Mouse (Mus musculus) CH12.LX (cell line): Measurements from ENCODE around the gene C8g.

Experiments
- CHD1 ChIP-seq: IDR thresholded peaks from 2 replicates; pipeline ENCODE4 v1.6.1; 2012; ENCODE audit warnings: low read depth, low read length, improper control_type of control experiment, inconsistent platforms
- CHD2 ChIP-seq: IDR thresholded peaks from 2 replicates; pipeline ENCODE4 v1.6.1; 2011; ENCODE audit warnings: low read length, improper control_type of control experiment
- CTCF ChIP-seq, 2 experiments: IDR thresholded peaks in 1 of 2; conservative IDR thresholded peaks in 1 of 2; 2 replicates each; pipeline ENCODE4 v1.5.1; 2011 to 2012; ENCODE audit warnings: low read depth in 2 of 2, low read length in 2 of 2, improper control_type of control experiment in 1 of 2, inconsistent platforms in 1 of 2, mild to moderate bottlenecking in 1 of 2, moderate library complexity in 1 of 2
- E2F4 ChIP-seq: IDR thresholded peaks from 2 replicates; pipeline ENCODE4 v1.6.1; 2011; ENCODE audit warnings: low read depth, low read length, improper control_type of control experiment; ENCODE audit not compliant: insufficient replicate concordance
- EP300 ChIP-seq: IDR thresholded peaks from 2 replicates; pipeline ENCODE4 v1.6.1; 2011; ENCODE audit warnings: low read length, improper control_type of control experiment
- MAFK ChIP-seq: IDR thresholded peaks from 2 replicates; pipeline ENCODE4 v1.6.1; 2011; ENCODE audit warnings: low read length, improper control_type of control experiment; ENCODE audit not compliant: insufficient replicate concordance
- MAX ChIP-seq: IDR thresholded peaks from 2 replicates; pipeline ENCODE4 v1.6.1; 2011; ENCODE audit warnings: low read length, improper control_type of control experiment
- MEF2A ChIP-seq: IDR thresholded peaks from 2 replicates; pipeline ENCODE4 v1.6.1; 2014; ENCODE audit warnings: low read depth, mild to moderate bottlenecking, inconsistent platforms, low read length, improper control_type of control experiment, borderline replicate concordance
- NELFE ChIP-seq: IDR thresholded peaks from 2 replicates; pipeline ENCODE4 v1.6.1; 2011; ENCODE audit warnings: low read depth, low read length, improper control_type of control experiment
- PAX5 ChIP-seq: IDR thresholded peaks from 2 replicates; pipeline ENCODE4 v1.6.1; 2012; ENCODE audit warnings: low read length, inconsistent platforms, mixed read lengths
- SIN3A ChIP-seq: IDR thresholded peaks from 2 replicates; pipeline ENCODE4 v1.6.1; 2012; ENCODE audit warnings: low read length, improper control_type of control experiment, inconsistent platforms
- TCF12 ChIP-seq: IDR thresholded peaks from 2 replicates; pipeline ENCODE4 v1.6.1; 2014; ENCODE audit warnings: low read depth, mild to moderate bottlenecking, inconsistent platforms, low read length, improper control_type of control experiment
- USF1 ChIP-seq: IDR thresholded peaks from 2 replicates; pipeline ENCODE4 v1.6.1; 2014; ENCODE audit warnings: low read depth, mild to moderate bottlenecking, inconsistent platforms, low read length, improper control_type of control experiment

GRCm38 (mm10) chr2:25450853-25451647, 50.5 kb downstream of the C8g start:
- peak in 1 of 2 experiments; percentile 10; a peak in 1 of 4 replicates for TF ChIP-seq CTCF (conservative IDR thresholded peaks at IDR 0.05 in 1 of 2, IDR thresholded peaks at IDR 0.05 in 1 of 2; ENCODE audit: low read depth in 2 of 2, low read length in 2 of 2)
- TF ChIP-seq NELFE = no peak
- no peak for TF ChIP-seq MAX
- no peak for TF ChIP-seq SIN3A
- TF ChIP-seq CHD1 = no peak
- no peak for TF ChIP-seq MEF2A
- no peak for TF ChIP-seq CHD2
- TF ChIP-seq USF1 = no peak
- TF ChIP-seq MAFK = no peak
- no peak for TF ChIP-seq PAX5
- TF ChIP-seq TCF12 = no peak
- no peak for TF ChIP-seq EP300
- no peak for TF ChIP-seq E2F4
